Mouse (Mus musculus) CH12.LX (cell line): ENCODE measurements around the gene Ccdc6. TPM values are rescaled to one million over a fixed set of nuclear protein-coding genes. Genes with fewer than 3 reads are reported as not detected.

Source experiments
- DNase-seq: peaks from one replicate; pipeline ENCODE4 v3.0.0-alpha.2; 2013; ENCODE audit errors: extremely low read depth
- H3K27ac ChIP-seq: 2 replicates; pipeline ENCODE4 v1.5.1; 2012; ENCODE audit warnings: low read depth, mild to moderate bottlenecking, control low read depth, moderate library complexity; ENCODE audit not compliant: insufficient read depth
- H3K27me3 ChIP-seq: replicated peaks from 2 replicates; pipeline ENCODE3; 2012; ENCODE audit warnings: inconsistent platforms
- H3K36me3 ChIP-seq, 2 experiments: replicated peaks in 1 of 2; 2 replicates each; pipeline versions ENCODE3 to v1.6.1; 2012; ENCODE audit warnings: inconsistent platforms in 1 of 2, low read length in 1 of 2, mild to moderate bottlenecking in 1 of 2, mixed read lengths in 1 of 2, moderate library complexity in 1 of 2; ENCODE audit not compliant: control insufficient read depth in 1 of 2, insufficient read depth in 1 of 2
- H3K4me1 ChIP-seq, 2 experiments: 2 replicates each; pipeline ENCODE4 v1.6.1; 2012; ENCODE audit warnings: inconsistent platforms in 1 of 2, moderate library complexity in 1 of 2; ENCODE audit not compliant: insufficient read depth in 2 of 2, control insufficient read depth in 1 of 2
- H3K4me2 ChIP-seq: 2 replicates; pipeline ENCODE4 v1.6.1; 2012; ENCODE audit warnings: low read depth, mild to moderate bottlenecking, control low read depth; ENCODE audit not compliant: poor library complexity, insufficient read depth, severe bottlenecking
- H3K4me3 ChIP-seq, 3 experiments: fragments of 150-350 bp in 1 of 3; sonication (generic) in 1 of 3; replicated peaks in 1 of 3; 2 replicates each; pipeline versions ENCODE3 to v1.5.1; 2011 to 2012; ENCODE audit warnings: low read depth in 2 of 3, low read length in 2 of 3, mild to moderate bottlenecking in 2 of 3, moderate library complexity in 2 of 3, control low read depth in 1 of 3, improper control_type of control experiment in 1 of 3, inconsistent platforms in 1 of 3, mixed read lengths in 1 of 3; ENCODE audit not compliant: poor library complexity in 1 of 3
- H3K79me2 ChIP-seq: replicated peaks from 2 replicates; pipeline ENCODE4 v1.6.1; 2012; ENCODE audit warnings: mild to moderate bottlenecking, moderate library complexity; ENCODE audit not compliant: control insufficient read depth, poor library complexity, insufficient read depth, severe bottlenecking; ENCODE audit errors: extremely low read depth
- H3K9ac ChIP-seq: 2 replicates; pipeline ENCODE4 v1.6.1; 2012; ENCODE audit warnings: low read depth, mild to moderate bottlenecking, control low read depth, moderate library complexity; ENCODE audit not compliant: insufficient read depth
- H3K9me3 ChIP-seq: replicated peaks from 2 replicates; pipeline ENCODE3; 2012; ENCODE audit warnings: low read length, inconsistent platforms, mixed read lengths
- CHD1 ChIP-seq: IDR thresholded peaks from 2 replicates; pipeline ENCODE4 v1.6.1; 2012; ENCODE audit warnings: low read depth, low read length, improper control_type of control experiment, inconsistent platforms
- CHD2 ChIP-seq: IDR thresholded peaks from 2 replicates; pipeline ENCODE4 v1.6.1; 2011; ENCODE audit warnings: low read length, improper control_type of control experiment
- CTCF ChIP-seq, 2 experiments: IDR thresholded peaks in 1 of 2; conservative IDR thresholded peaks in 1 of 2; 2 replicates each; pipeline ENCODE4 v1.5.1; 2011 to 2012; ENCODE audit warnings: low read depth in 2 of 2, low read length in 2 of 2, improper control_type of control experiment in 1 of 2, inconsistent platforms in 1 of 2, mild to moderate bottlenecking in 1 of 2, moderate library complexity in 1 of 2
- ETS1 ChIP-seq: conservative IDR thresholded peaks from 2 replicates; pipeline ENCODE4 v1.6.1; 2012; ENCODE audit warnings: low read depth, mild to moderate bottlenecking, inconsistent platforms, low read length, improper control_type of control experiment, moderate library complexity
- GABPA ChIP-seq: IDR thresholded peaks from 2 replicates; pipeline ENCODE4 v1.6.1; 2012; ENCODE audit warnings: low read depth, low read length, improper control_type of control experiment, inconsistent platforms; ENCODE audit not compliant: insufficient replicate concordance
- IRF4 ChIP-seq: IDR thresholded peaks from 2 replicates; pipeline ENCODE4 v1.6.1; 2014; ENCODE audit warnings: low read depth, mild to moderate bottlenecking, inconsistent platforms, low read length, improper control_type of control experiment
- KAT2A ChIP-seq: IDR thresholded peaks from 2 replicates; pipeline ENCODE4 v1.6.1; 2012; ENCODE audit warnings: low read length, improper control_type of control experiment, inconsistent platforms; ENCODE audit not compliant: insufficient replicate concordance
- MAFK ChIP-seq: IDR thresholded peaks from 2 replicates; pipeline ENCODE4 v1.6.1; 2011; ENCODE audit warnings: low read length, improper control_type of control experiment; ENCODE audit not compliant: insufficient replicate concordance
- MAZ ChIP-seq: IDR thresholded peaks from 2 replicates; pipeline ENCODE4 v1.6.1; 2012; ENCODE audit warnings: low read depth, mild to moderate bottlenecking, inconsistent platforms, low read length, improper control_type of control experiment, moderate library complexity
- MXI1 ChIP-seq: IDR thresholded peaks from 2 replicates; pipeline ENCODE4 v1.6.1; 2011; ENCODE audit warnings: mild to moderate bottlenecking, low read depth, low read length, improper control_type of control experiment
- MYC ChIP-seq: IDR thresholded peaks from 2 replicates; pipeline ENCODE4 v1.6.1; 2011; ENCODE audit warnings: low read depth, mild to moderate bottlenecking, improper control_type of control experiment, low read length
- NRF1 ChIP-seq: IDR thresholded peaks from 2 replicates; pipeline ENCODE4 v1.6.1; 2014; ENCODE audit warnings: low read depth, mild to moderate bottlenecking, inconsistent platforms, low read length, improper control_type of control experiment, moderate library complexity
- POLR2AphosphoS2 ChIP-seq: IDR thresholded peaks from 2 replicates; pipeline ENCODE4 v1.6.1; 2011; ENCODE audit warnings: low read depth, low read length, improper control_type of control experiment
- SIN3A ChIP-seq: IDR thresholded peaks from 2 replicates; pipeline ENCODE4 v1.6.1; 2012; ENCODE audit warnings: low read length, improper control_type of control experiment, inconsistent platforms
- SMC3 ChIP-seq: IDR thresholded peaks from 2 replicates; pipeline ENCODE4 v1.6.1; 2011; ENCODE audit warnings: low read depth, low read length, improper control_type of control experiment
- TCF12 ChIP-seq: IDR thresholded peaks from 2 replicates; pipeline ENCODE4 v1.6.1; 2014; ENCODE audit warnings: low read depth, mild to moderate bottlenecking, inconsistent platforms, low read length, improper control_type of control experiment
- ZC3H11A ChIP-seq: IDR thresholded peaks from 2 replicates; pipeline ENCODE4 v1.6.1; 2012; ENCODE audit warnings: low read depth, mild to moderate bottlenecking, inconsistent platforms, low read length, improper control_type of control experiment
- ZKSCAN1 ChIP-seq: IDR thresholded peaks from 2 replicates; pipeline ENCODE4 v1.6.1; 2012; ENCODE audit warnings: low read depth, inconsistent platforms, low read length, improper control_type of control experiment, borderline replicate concordance
- dilution Hi-C: fragments of 300-500 bp; cut with MboI; formaldehyde crosslinking; loops from 2 replicates; pipeline ENCODE4 v1.14.3; 2020; ENCODE audit warnings: low sequenced_read_pairs; ENCODE audit not compliant: extremely low pct_unique_long_range_greater_than_20kb, extremely low pct_ligation_motif_present
- in situ Hi-C: fragments of 300-500 bp; cut with MboI; formaldehyde crosslinking; loops from 3 replicates; pipeline ENCODE4 v1.14.3; 2019; ENCODE audit warnings: low sequenced_read_pairs, low pct_ligation_motif_present, low pct_unique_long_range_greater_than_20kb, mixed read lengths
- polyA plus RNA-seq: library from polyadenylated mRNA; unstranded; fragments of >175 nt; gene quantifications from 2 replicates; pipeline ENCODE4 v1.2.1, GENCODE M21; 2012; ENCODE audit warnings: low read depth; ENCODE audit not compliant: insufficient read length
- total RNA-seq, 2 experiments: library from RNA; depleted of rRNA; stranded (reverse); fragments of 300-350 nt in 1 of 2; fragments of >200 nt in 1 of 2; gene quantifications; 2 replicates each; pipeline ENCODE4 v1.2.3; 2012 to 2014

Ccdc6 gene
- total and polyA plus RNA-seq, 3 experiments: 19.7 to 36.7 (median 33.5) TPM

GRCm38 (mm10) chr10:70114048-70114635, 17.2 kb downstream of the Ccdc6 start:
- in situ Hi-C loops: no loop called here
- H3K4me3 ChIP-seq: no peak overlapping the region
- no peak for TF ChIP-seq SMC3
- TF ChIP-seq ZKSCAN1: no peak
- no peak for TF ChIP-seq CHD2
- no peak for TF ChIP-seq ZC3H11A
- no peak for TF ChIP-seq KAT2A
- no peak for TF ChIP-seq CTCF (conservative IDR thresholded peaks at IDR 0.05 in 1 of 2, IDR thresholded peaks at IDR 0.05 in 1 of 2; ENCODE audit: low read depth in 2 of 2, low read length in 2 of 2)
- no peak for TF ChIP-seq TCF12
- TF ChIP-seq GABPA: no peak
- no peak for TF ChIP-seq ETS1
- no peak for TF ChIP-seq MAFK
- TF ChIP-seq, all 38 proteins: peak for 0
- Histone ChIP-seq H3K27me3 (no peaks in the 10 kb centered on the region), H3K9me3 (peaks cover 2% of the 10 kb centered on the region), H3K9ac (no peak overlapping the region), H3K27ac (no peak overlapping the region), H3K36me3 (peaks cover 6 to 47% of the 10 kb centered on the region in 2 experiments), H3K4me1 (peaks cover 22 to 68% of the 10 kb centered on the region in 2 experiments), H3K4me2 (no peak overlapping the region), H3K79me2 (peaks cover 81% of the 10 kb centered on the region)
- dilution Hi-C loops: no loop called here
- no peak for DNase-seq

- Histone ChIP-seq H3K27me3 (no peaks in the 10 kb centered on the region), H3K4me2 (peak overlapping the region; percentile 21; the same call in 1 of the 2 replicates), H3K79me2 (peaks cover 73% of the 10 kb centered on the region), H3K36me3 (peaks cover 6 to 41% of the 10 kb centered on the region in 2 experiments), H3K4me3 (peak overlapping the region in 1 of 3 experiments; percentile 55), H3K9me3 (peaks cover 2% of the 10 kb centered on the region), H3K9ac (no peak overlapping the region), H3K4me1 (peaks cover 32 to 72% of the 10 kb centered on the region in 2 experiments)
- dilution Hi-C loops: no loop called here
- no peak for DNase-seq
- TF ChIP-seq MAZ: no peak
- no peak for TF ChIP-seq CTCF (conservative IDR thresholded peaks at IDR 0.05 in 1 of 2, IDR thresholded peaks at IDR 0.05 in 1 of 2; ENCODE audit: low read depth in 2 of 2, low read length in 2 of 2)
- TF ChIP-seq IRF4: peak; percentile 73
- no peak for TF ChIP-seq ZC3H11A
- TF ChIP-seq NRF1: no peak
- TF ChIP-seq MYC: no peak
- no peak for TF ChIP-seq POLR2AphosphoS2
- no peak for TF ChIP-seq CHD2
- TF ChIP-seq MXI1: no peak
- no peak for TF ChIP-seq MAFK
- peak; percentile 35; the same call in 1 of the 2 replicates for TF ChIP-seq SIN3A
- no peak for TF ChIP-seq CHD1
- peak; percentile 52; the same call in 1 of the 2 replicates for TF ChIP-seq ETS1
- TF ChIP-seq, all 38 proteins: peak for 3
- in situ Hi-C loops: no loop called here
- peak overlapping the region; percentile 69 for H3K27ac ChIP-seq
Observed at GRCm38 (mm10) chr10:70116454-70116853, 19.5 kb downstream of the Ccdc6 start.
